Mouse (Mus musculus) heart, postnatal 14 days (tissue): Measurements from ENCODE around the gene Ctnna3. TPM values are rescaled to one million over a fixed set of nuclear protein-coding genes. Genes with fewer than 3 reads are reported as not detected.
"Not testable (repeated sequence)": the region's sequence is repeated elsewhere in the genome, so short reads cannot be mapped to it uniquely, and the experiment has no call there.

ENCODE experiments used
- DNase-seq, 2 experiments: peaks; one replicate each; pipeline ENCODE4 v3.0.0; 2021 to 2022
- intact Hi-C: fragments of 180-260 bp; cut with DNase I; formaldehyde crosslinking; loops from one replicate; pipeline ENCODE4 v1.15.1; 2025
- total RNA-seq, 2 experiments: library from RNA; stranded (reverse); gene quantifications; 2 replicates each; pipeline ENCODE4 v1.2.3; 2021

Gene Ctnna3
- total RNA-seq, 2 experiments from 2014 or later = 65.4 to 65.5 TPM

DNA sequence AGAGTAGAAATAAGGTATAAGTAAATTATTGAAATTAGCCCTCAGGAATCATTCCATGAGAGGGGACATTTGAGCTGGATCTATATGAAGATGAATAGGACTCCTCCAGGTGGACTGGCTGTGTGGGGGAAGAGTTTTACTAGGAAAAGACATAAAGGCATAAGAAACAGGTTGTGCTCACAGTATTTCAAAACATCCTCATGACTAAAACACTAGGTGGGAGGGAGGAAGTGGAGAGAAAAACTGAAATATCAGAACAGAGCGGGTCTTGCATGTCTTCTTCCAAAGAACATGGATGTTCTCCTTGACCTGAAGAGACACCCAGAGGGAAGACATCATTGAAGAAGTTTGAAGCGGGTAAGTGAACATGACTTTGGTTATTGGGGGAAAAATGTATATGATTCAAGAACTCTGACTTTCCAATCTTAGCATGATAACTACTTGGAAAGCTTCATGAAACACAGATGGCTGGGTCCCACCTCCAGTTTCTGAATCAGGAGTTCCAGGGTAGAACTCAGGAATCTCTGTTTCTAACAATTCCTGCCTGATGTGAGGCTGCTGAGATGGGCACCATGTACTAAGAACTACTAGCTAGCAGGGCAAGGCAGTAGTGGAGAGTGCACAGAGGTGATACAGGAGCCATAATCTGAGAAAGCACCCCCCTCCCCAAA is 881.9 kb downstream of the Ctnna3 start:
- intact Hi-C loops = no loop called here
- no peak for DNase-seq

DNA sequence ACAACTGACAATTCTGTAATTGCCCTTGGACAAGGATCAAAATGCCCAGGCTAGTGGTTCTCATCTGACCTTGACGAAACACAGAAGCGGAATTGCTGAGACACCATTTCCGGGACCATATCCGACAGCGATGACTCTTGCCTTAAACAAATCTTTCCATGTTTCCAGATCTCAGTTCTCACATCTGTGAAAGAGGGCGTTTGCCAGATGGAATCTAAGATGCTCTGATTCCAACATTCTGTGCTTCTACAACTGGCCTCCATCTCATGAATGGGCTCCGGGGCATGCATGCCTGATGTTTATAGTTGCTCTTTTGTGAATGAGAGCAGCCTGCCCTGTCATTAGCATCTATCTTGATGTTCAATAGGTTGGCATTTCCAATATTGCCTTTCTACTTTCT is 890.4 kb downstream of the Ctnna3 start:
- no peak for DNase-seq
- intact Hi-C loops = no loop called here

DNA sequence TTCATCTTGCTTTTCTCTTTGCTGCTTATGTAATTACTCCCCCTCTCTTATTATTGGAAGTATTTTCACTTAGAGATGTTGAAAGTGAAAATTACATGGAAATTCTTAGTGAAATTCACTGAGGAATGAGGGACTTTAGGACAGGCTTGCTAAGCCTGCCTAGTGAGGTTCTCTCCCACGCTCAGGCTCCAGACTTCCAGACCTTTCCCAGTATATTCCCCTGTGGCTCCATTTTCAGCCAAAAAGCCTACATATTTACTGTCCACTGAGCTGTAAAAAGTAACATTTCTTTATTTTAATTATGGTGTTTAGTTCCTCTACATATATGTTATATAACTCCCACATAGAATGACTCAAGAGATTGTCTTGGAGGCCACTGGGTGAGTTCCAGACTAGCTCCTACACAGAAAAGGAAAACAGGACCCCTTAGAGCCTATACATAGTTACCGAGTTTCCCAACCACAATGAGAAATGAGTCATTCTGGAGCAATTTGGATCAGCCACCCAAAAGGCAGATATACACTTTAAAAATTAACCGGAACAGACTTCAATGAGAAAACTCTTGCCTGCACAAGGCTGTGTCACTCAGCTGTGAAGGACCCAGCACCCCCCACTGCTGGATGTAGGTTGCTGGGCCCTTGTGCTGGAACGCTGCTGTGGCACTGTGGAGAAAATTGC is 912.9 kb downstream of the Ctnna3 start:
- intact Hi-C loops = no loop called here
- no peak for DNase-seq

DNA sequence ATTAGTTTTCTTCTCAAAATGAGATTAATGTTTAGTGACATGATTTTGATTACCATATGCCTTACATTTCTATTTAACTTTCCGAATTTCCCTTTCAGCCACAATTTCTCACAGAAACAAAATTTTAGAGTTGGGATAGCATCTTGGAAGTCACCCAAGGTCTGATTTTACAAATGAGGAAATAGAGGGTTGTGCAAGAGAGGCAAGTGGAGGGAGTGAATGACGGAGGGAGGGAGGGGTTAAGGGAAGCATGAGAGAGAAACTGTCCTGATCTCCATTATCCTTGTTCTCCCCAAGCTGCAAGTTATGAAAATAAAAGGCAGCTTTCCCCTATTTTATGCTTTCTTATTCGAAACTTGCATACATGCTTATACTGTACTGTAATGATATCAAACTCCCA is 943.4 kb downstream of the Ctnna3 start:
- DNase-seq = no peak
- intact Hi-C loops = no loop called here

DNA sequence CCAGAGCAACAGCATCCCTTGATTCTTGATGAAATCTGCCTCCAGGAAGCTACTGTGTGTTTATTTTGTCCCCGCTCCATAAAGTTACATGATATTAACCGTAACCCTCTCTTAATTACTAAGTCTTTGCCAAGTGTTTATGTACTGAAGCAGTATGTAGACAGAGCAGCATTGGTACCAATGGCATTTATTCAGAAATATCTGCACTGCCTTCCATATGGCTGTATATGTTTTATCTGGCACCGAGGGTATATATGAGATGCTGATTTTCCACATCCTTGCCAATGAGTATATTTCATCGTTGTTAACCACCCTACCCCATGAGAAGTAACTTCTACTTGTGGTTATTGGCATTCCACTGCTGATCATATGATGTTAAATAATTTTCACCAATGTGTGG is 947.9 kb downstream of the Ctnna3 start:
- DNase-seq = no peak
- intact Hi-C loops = no loop called here

DNA sequence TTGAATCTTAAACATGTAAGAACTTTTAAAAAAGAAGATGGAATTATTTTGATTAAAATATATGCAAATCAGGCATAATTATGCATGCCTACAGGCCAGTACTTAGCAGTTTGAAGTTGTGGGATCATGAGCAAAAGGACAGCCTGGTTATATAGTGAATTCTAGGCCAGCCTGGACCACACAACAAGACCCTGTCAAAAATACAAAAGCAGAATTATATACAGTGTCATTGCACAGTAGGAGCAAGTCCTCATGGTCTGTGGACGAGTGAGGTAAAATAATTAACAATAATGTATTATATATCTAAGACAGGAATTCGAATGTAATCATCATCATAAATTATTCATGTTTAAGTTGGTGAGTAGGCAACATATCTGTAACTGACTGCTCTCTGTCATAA is 966.7 kb downstream of the Ctnna3 start:
- intact Hi-C loops = no loop called here
- DNase-seq = no peak

DNA sequence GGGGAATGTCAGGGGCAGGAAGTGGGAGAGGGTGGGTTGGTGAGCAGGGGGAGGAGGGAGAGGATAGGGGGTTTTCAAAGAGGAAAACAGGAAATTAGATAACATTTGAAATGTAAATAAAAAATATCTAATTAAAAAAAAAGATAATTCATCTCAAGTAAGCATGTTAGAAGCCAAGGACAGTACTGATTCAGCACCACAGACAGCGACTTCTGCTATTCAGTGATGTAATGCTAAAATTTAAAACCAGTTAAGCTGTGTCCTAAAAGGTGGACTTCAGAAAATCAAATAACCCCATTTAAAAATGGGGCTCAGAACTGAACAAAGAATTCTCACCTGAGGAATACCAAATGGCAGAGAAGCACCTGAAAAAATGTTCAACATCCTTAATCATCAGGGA is 988.5 kb downstream of the Ctnna3 start:
- DNase-seq, intact Hi-C loops: not testable (repeated sequence)

DNA sequence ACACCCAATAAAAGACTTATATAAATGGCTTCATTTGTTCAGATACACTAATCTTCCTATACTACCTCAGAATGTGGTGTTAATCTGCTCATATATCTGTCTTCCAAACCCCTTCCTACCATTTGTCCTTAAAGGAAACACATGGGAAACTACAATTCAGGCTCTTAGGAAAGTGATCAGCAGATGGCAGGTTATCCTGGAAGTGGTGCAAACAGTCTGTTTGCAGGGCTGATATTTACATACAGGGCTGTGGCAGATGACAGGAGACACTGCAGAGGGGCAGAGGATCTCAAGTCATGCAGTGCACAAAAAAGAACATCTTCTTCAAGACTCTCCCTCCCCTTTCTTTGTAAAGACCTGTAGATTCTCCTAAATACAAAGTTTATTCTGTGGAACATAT is 1008.8 kb downstream of the Ctnna3 start:
- intact Hi-C loops = no loop called here
- no peak for DNase-seq

DNA sequence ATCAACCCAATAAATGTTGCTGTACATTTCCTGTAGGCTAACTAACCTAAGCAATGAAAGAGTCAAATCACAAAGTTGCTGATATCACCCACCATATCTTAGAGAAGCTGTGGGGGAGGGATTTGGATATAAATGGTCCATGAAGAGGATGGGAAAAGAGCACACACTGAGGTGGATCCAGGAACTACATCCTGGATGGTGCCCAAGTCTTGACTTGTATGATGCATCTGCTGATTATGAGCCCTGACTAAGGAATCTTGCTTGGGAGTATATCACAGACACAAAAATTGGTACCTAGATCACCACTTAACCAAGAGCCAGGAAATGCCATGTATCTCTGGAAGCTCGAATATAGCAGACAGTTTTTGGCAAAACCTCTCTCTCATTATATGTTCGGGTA is 1018.7 kb downstream of the Ctnna3 start:
- intact Hi-C loops = no loop called here
- DNase-seq = no peak

DNA sequence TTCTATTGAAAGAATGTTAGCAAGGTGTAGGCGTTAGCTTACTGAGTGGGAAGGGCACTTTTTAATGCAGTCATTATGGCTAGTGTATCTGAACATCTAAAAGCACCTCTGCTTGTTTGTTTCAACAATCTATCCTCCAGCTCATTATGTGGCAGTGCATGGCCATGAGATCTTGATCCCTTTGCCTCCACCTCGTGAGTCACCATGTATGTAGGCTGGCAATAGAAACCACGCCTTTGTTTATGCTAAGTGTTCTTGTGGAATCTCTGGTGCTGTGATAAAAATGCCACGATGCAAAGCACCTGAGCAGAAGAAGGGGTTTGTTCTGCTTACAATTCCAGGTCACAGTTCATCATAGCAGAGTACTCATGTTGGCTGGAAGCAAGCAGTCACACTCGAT is 1053.4 kb downstream of the Ctnna3 start:
- no peak for DNase-seq
- intact Hi-C loops = no loop called here

DNA sequence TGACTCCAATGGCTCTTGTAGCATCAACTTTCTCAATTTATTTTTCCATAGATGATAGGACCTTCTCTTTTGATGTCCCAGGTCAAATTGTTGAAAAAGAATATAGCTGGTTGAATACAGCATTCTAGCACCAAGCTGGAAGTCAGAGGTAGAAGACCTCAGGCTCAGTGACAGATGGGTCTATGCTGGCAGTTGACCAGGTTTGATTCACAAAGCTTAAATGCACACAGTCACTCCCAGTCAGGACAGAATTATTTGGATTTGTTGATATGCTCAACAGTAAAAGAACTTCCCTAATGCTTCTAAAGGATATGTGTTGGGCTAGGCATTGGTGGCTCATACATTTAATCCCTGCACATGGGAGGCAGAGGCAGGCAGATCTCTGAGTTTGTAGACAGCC is 1059.6 kb downstream of the Ctnna3 start:
- DNase-seq = no peak
- intact Hi-C loops = no loop called here

DNA sequence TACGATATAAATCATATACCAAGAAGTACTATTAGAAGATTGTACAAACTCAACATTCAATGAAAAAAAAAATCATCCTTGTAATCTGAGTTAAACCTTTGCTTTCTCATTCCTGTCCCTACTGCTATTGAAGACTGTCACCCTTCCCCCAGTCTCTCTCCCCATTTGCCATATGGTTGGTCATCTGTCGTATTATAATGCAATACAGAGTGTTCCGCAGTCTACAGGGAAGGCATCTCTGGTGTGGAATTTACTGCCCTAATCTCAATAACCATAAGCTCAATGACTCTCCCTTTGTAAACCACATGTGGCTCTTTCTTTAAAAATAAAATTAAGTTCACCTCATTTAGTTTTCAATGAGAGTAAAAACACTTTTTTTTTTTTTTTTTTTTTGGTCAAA is 1113.7 kb downstream of the Ctnna3 start:
- intact Hi-C loops = no loop called here
- DNase-seq = no peak

DNA sequence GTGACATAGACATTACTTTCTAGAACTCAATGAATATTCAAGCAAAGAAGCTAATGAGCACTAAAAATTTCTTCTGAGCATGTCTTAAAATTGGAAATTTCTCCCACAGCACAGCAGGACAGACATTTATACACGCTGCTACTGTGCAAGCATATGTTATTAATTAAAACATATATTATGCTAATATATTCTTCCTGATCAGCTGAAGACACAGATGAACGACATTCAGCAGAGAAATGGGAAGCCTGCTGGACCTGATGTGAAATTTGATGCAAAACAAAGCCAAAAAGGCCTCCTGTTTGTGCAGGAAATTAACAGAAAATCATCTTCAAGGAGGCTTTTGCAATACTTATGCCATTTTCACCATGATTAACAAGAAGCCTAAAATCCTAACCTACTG is 1114.5 kb downstream of the Ctnna3 start:
- intact Hi-C loops = no loop called here

DNA sequence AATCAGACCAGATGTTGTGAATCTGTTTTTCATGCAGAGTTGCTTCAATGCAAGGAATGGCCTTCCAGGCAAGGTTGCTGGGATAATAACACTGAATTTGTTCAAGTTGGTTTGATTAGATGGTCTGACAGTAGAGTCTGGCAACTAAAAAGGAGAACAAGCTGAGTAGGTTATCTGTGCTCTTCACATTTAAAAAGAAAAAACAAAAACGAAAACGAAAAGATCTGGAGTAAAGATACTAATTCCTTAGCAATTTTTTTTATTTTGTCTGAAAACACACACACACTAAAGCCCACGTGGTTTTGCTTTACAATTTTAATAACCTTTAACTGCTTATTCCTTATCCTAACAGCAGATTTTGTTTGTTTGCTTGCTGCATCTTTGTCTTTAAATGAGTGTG is 1141.4 kb downstream of the Ctnna3 start:
- intact Hi-C loops = no loop called here
- no peak for DNase-seq

More for the DNA sequence above, 1114.5 kb downstream of the Ctnna3 start:
- DNase-seq = no peak

DNA sequence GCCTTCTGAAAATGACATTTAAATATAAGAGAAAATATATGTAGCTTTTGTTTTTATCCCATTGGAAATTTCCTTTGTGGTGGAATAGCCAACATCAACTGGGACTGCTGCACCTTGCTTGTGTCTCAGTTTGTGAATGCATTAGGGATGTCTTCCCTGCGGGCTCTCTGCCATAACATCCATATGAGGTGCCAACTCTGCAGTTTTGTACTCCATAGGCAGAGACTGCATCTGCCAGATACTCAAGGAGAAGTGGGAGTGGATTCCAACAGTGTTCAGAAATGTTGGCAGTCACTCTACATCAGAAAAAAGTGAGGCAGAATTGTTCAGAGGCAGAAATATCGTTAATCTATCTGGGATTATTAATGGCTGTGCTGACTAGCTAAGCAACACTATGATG is 1158.2 kb downstream of the Ctnna3 start:
- DNase-seq = no peak
- intact Hi-C loops = no loop called here

DNA sequence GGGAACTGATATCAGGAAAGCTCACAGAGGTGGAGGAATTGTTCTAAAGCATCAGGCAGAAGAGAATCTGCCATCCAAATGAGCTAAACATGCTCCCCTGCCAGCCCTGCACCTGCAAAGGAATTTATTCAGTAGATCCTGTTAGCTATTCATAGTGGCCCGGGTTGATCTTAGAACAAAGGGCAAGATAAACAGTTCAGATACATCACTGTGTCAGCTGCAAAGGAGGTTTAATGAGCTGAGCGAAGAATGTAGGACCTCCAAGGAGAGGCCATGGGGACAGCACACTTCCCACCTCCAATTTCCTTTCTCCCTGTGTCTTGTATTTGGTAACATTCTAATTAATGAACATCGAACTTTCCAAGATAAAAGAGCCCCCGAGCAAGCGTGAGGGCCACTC is 1206.9 kb downstream of the Ctnna3 start:
- no peak for DNase-seq
- intact Hi-C loops = no loop called here

DNA sequence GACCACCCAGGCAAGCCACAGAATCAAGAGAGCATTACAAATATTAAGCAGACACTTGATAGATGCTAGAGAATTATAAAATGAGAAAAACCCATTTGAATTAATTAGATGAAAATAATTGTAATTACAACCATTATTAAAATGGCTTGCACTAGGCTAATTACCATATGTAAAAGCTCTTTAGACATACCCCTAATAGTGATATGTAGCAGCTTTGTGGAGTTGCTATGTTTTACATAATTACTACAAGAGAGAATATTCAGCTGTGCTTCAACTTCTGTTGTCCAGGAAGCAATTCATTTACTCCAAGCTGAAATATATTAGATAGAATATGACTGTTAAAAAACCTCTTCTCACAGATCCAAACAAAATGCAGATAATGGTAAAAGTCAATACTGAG is 1209.2 kb downstream of the Ctnna3 start:
- no peak for DNase-seq
- intact Hi-C loops = no loop called here

DNA sequence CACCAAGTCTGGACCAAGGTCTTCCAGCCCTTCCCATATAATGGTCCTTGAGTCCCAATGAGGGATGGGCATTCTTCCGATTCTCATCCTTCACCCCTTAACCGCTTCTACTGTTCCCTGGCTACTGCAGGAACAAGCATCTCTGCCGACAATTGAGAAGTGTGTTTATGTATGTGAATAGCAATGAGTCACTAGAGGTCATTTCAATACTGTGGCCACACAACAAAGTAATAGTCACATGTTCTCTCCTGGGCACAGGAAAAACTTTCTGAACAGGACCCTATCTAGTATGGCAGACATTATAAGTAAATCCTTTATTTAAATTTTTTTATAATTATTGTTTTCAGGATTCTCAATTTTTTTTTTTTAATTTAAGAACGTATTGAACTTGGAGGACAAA is 1211.2 kb downstream of the Ctnna3 start:
- intact Hi-C loops = no loop called here
- DNase-seq = no peak

DNA sequence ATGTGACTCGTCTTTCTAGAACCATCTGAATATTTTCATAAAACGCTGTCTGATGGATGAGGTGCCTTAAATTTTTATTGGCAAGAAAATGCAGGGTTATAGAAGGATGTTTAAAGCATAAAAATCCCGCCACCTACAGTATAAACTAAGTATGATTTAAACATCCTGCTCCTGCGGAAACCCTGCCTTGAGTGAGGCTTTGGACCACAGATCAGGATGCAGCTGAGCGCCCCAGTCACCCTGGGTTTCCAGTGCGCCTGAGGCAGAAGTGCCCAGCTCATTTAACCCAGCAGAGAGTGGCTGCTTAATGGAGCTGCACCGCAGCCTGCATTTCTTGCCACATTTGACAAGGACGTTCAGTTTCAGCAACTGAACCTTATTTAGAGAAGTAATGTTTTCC is 1211.7 kb downstream of the Ctnna3 start:
- intact Hi-C loops = no loop called here
- DNase-seq = no peak

DNA sequence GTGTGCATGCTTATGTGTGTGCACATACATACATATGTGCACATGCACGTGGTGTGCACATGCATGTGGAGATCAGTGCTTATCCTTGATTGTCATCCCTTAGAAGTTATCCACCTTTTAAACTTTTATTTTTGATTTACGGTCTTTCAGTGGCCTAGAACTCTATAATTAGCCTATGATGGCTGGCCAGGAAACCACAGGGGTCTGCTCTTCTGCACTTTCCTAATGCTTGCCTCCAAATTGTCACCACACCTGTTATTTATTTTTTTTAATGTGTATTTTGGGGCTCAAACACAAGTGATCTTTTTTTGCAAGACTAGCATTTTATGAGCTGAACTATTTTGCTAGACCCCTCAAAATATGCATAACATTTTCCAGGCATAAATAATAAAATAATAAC is 1214.1 kb downstream of the Ctnna3 start:
- intact Hi-C loops = no loop called here
- DNase-seq = no peak

DNA sequence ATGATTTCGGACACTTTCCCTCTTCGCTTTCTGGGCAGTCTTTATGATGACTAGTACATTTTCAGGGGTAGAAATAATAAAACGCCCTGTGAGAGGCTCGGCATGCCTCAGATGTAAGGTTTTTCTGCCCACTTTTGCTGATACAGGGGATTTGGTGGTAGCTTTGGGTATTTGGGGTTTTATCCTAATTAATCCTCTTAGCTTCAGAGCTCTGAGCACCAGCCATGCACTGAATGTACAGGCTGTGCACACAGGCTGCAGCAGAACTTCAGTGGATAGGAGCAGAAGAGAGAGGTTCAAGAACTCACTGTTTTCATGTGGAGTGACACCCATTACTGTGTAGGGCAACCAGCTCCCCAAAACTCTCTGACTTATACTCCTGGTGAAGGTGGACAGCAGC is 1231.3 kb downstream of the Ctnna3 start:
- no peak for DNase-seq
- intact Hi-C loops = no loop called here

DNA sequence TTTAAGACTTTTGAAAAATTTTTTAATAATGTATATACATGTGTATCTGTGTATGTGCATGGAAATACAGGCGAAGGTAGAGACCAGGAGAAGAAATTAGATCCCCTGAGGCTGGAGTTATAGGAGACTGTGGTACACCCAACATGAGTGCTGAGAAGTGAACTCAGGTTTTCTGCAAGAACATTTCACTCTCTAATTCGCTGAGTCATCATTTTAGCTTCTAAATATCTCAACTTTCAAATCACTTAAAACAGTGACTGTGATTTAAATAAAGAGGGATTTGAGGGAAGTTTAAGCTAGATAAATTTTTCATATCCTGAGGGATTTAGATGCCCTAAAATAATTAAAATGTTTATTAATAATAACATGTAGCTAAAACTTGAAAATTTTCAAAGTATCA is 1241.6 kb downstream of the Ctnna3 start:
- intact Hi-C loops = no loop called here
- DNase-seq = no peak

DNA sequence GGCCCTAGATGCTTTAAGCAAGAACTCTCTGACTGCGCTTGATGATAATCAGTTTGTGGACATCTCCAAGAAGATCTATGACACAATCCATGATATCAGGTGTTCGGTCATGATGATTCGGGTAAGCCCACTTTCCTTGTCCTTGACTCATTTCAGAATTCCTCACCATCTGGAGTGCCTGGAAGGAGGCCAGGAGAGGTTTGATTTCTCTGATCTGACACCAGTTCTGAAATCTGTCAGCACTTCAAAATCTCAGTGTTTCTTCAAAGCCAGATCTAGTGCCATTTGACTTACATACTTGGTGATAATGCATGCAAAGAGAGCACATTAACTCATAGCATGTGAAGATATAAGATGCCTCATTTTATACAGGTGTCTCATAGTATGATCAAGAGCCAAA is 1245.9 kb downstream of the Ctnna3 start:
- intact Hi-C loops = no loop called here
- DNase-seq = no peak
